Mouse (Mus musculus) CH12.LX (cell line): ENCODE measurements at regions not wholly inside any gene's neighbourhood (a gene's known extent, or its start where the extent isn't known, plus 50 kb on each side); places are given as distances from the start of the nearest gene placed in this dataset.
A peak's percentile ranks its signal among the peaks of the same experiment; 100 is the strongest.

Source experiments
- DNase-seq: peaks from one replicate; pipeline ENCODE4 v3.0.0-alpha.2; 2013; ENCODE audit errors: extremely low read depth
- H3K27ac ChIP-seq: 2 replicates; pipeline ENCODE4 v1.5.1; 2012; ENCODE audit warnings: low read depth, mild to moderate bottlenecking, control low read depth, moderate library complexity; ENCODE audit not compliant: insufficient read depth
- H3K27me3 ChIP-seq: replicated peaks from 2 replicates; pipeline ENCODE3; 2012; ENCODE audit warnings: inconsistent platforms
- H3K36me3 ChIP-seq, 2 experiments: replicated peaks in 1 of 2; 2 replicates each; pipeline versions ENCODE3 to v1.6.1; 2012; ENCODE audit warnings: inconsistent platforms in 1 of 2, low read length in 1 of 2, mild to moderate bottlenecking in 1 of 2, mixed read lengths in 1 of 2, moderate library complexity in 1 of 2; ENCODE audit not compliant: control insufficient read depth in 1 of 2, insufficient read depth in 1 of 2
- H3K4me1 ChIP-seq, 2 experiments: 2 replicates each; pipeline ENCODE4 v1.6.1; 2012; ENCODE audit warnings: inconsistent platforms in 1 of 2, moderate library complexity in 1 of 2; ENCODE audit not compliant: insufficient read depth in 2 of 2, control insufficient read depth in 1 of 2
- H3K4me2 ChIP-seq: 2 replicates; pipeline ENCODE4 v1.6.1; 2012; ENCODE audit warnings: low read depth, mild to moderate bottlenecking, control low read depth; ENCODE audit not compliant: poor library complexity, insufficient read depth, severe bottlenecking
- H3K4me3 ChIP-seq, 3 experiments: fragments of 150-350 bp in 1 of 3; sonication (generic) in 1 of 3; replicated peaks in 1 of 3; 2 replicates each; pipeline versions ENCODE3 to v1.5.1; 2011 to 2012; ENCODE audit warnings: low read depth in 2 of 3, low read length in 2 of 3, mild to moderate bottlenecking in 2 of 3, moderate library complexity in 2 of 3, control low read depth in 1 of 3, improper control_type of control experiment in 1 of 3, inconsistent platforms in 1 of 3, mixed read lengths in 1 of 3; ENCODE audit not compliant: poor library complexity in 1 of 3
- H3K79me2 ChIP-seq: replicated peaks from 2 replicates; pipeline ENCODE4 v1.6.1; 2012; ENCODE audit warnings: mild to moderate bottlenecking, moderate library complexity; ENCODE audit not compliant: control insufficient read depth, poor library complexity, insufficient read depth, severe bottlenecking; ENCODE audit errors: extremely low read depth
- H3K9ac ChIP-seq: 2 replicates; pipeline ENCODE4 v1.6.1; 2012; ENCODE audit warnings: low read depth, mild to moderate bottlenecking, control low read depth, moderate library complexity; ENCODE audit not compliant: insufficient read depth
- H3K9me3 ChIP-seq: replicated peaks from 2 replicates; pipeline ENCODE3; 2012; ENCODE audit warnings: low read length, inconsistent platforms, mixed read lengths
- BHLHE40 ChIP-seq: IDR thresholded peaks from 2 replicates; pipeline ENCODE4 v1.6.1; 2011; ENCODE audit warnings: mild to moderate bottlenecking, low read depth, low read length, improper control_type of control experiment
- CHD1 ChIP-seq: IDR thresholded peaks from 2 replicates; pipeline ENCODE4 v1.6.1; 2012; ENCODE audit warnings: low read depth, low read length, improper control_type of control experiment, inconsistent platforms
- CHD2 ChIP-seq: IDR thresholded peaks from 2 replicates; pipeline ENCODE4 v1.6.1; 2011; ENCODE audit warnings: low read length, improper control_type of control experiment
- CTCF ChIP-seq, 2 experiments: IDR thresholded peaks in 1 of 2; conservative IDR thresholded peaks in 1 of 2; 2 replicates each; pipeline ENCODE4 v1.5.1; 2011 to 2012; ENCODE audit warnings: low read depth in 2 of 2, low read length in 2 of 2, improper control_type of control experiment in 1 of 2, inconsistent platforms in 1 of 2, mild to moderate bottlenecking in 1 of 2, moderate library complexity in 1 of 2
- ELF1 ChIP-seq: IDR thresholded peaks from 2 replicates; pipeline ENCODE4 v1.6.1; 2014; ENCODE audit warnings: low read depth, mild to moderate bottlenecking, inconsistent platforms, low read length, improper control_type of control experiment
- GABPA ChIP-seq: IDR thresholded peaks from 2 replicates; pipeline ENCODE4 v1.6.1; 2012; ENCODE audit warnings: low read depth, low read length, improper control_type of control experiment, inconsistent platforms; ENCODE audit not compliant: insufficient replicate concordance
- HCFC1 ChIP-seq: IDR thresholded peaks from 2 replicates; pipeline ENCODE4 v1.6.1; 2012; ENCODE audit warnings: low read depth, mild to moderate bottlenecking, inconsistent platforms, low read length, improper control_type of control experiment
- IRF4 ChIP-seq: IDR thresholded peaks from 2 replicates; pipeline ENCODE4 v1.6.1; 2014; ENCODE audit warnings: low read depth, mild to moderate bottlenecking, inconsistent platforms, low read length, improper control_type of control experiment
- MAFK ChIP-seq: IDR thresholded peaks from 2 replicates; pipeline ENCODE4 v1.6.1; 2011; ENCODE audit warnings: low read length, improper control_type of control experiment; ENCODE audit not compliant: insufficient replicate concordance
- MAX ChIP-seq: IDR thresholded peaks from 2 replicates; pipeline ENCODE4 v1.6.1; 2011; ENCODE audit warnings: low read length, improper control_type of control experiment
- MXI1 ChIP-seq: IDR thresholded peaks from 2 replicates; pipeline ENCODE4 v1.6.1; 2011; ENCODE audit warnings: mild to moderate bottlenecking, low read depth, low read length, improper control_type of control experiment
- NELFE ChIP-seq: IDR thresholded peaks from 2 replicates; pipeline ENCODE4 v1.6.1; 2011; ENCODE audit warnings: low read depth, low read length, improper control_type of control experiment
- NRF1 ChIP-seq: IDR thresholded peaks from 2 replicates; pipeline ENCODE4 v1.6.1; 2014; ENCODE audit warnings: low read depth, mild to moderate bottlenecking, inconsistent platforms, low read length, improper control_type of control experiment, moderate library complexity
- PAX5 ChIP-seq: IDR thresholded peaks from 2 replicates; pipeline ENCODE4 v1.6.1; 2012; ENCODE audit warnings: low read length, inconsistent platforms, mixed read lengths
- RAD21 ChIP-seq: IDR thresholded peaks from 2 replicates; pipeline ENCODE4 v1.6.1; 2011; ENCODE audit warnings: low read depth, mild to moderate bottlenecking, low read length, improper control_type of control experiment, moderate library complexity
- SIN3A ChIP-seq: IDR thresholded peaks from 2 replicates; pipeline ENCODE4 v1.6.1; 2012; ENCODE audit warnings: low read length, improper control_type of control experiment, inconsistent platforms
- SMC3 ChIP-seq: IDR thresholded peaks from 2 replicates; pipeline ENCODE4 v1.6.1; 2011; ENCODE audit warnings: low read depth, low read length, improper control_type of control experiment
- TBP ChIP-seq: conservative IDR thresholded peaks from 2 replicates; pipeline ENCODE4 v1.6.1; 2011; ENCODE audit warnings: low read depth, low read length, improper control_type of control experiment
- ZC3H11A ChIP-seq: IDR thresholded peaks from 2 replicates; pipeline ENCODE4 v1.6.1; 2012; ENCODE audit warnings: low read depth, mild to moderate bottlenecking, inconsistent platforms, low read length, improper control_type of control experiment
- ZMIZ1 ChIP-seq: IDR thresholded peaks from 2 replicates; pipeline ENCODE4 v1.6.1; 2012; ENCODE audit warnings: low read depth, mild to moderate bottlenecking, inconsistent platforms, low read length, improper control_type of control experiment
- dilution Hi-C: fragments of 300-500 bp; cut with MboI; formaldehyde crosslinking; loops from 2 replicates; pipeline ENCODE4 v1.14.3; 2020; ENCODE audit warnings: low sequenced_read_pairs; ENCODE audit not compliant: extremely low pct_unique_long_range_greater_than_20kb, extremely low pct_ligation_motif_present
- in situ Hi-C: fragments of 300-500 bp; cut with MboI; formaldehyde crosslinking; loops from 3 replicates; pipeline ENCODE4 v1.14.3; 2019; ENCODE audit warnings: low sequenced_read_pairs, low pct_ligation_motif_present, low pct_unique_long_range_greater_than_20kb, mixed read lengths

DNA sequence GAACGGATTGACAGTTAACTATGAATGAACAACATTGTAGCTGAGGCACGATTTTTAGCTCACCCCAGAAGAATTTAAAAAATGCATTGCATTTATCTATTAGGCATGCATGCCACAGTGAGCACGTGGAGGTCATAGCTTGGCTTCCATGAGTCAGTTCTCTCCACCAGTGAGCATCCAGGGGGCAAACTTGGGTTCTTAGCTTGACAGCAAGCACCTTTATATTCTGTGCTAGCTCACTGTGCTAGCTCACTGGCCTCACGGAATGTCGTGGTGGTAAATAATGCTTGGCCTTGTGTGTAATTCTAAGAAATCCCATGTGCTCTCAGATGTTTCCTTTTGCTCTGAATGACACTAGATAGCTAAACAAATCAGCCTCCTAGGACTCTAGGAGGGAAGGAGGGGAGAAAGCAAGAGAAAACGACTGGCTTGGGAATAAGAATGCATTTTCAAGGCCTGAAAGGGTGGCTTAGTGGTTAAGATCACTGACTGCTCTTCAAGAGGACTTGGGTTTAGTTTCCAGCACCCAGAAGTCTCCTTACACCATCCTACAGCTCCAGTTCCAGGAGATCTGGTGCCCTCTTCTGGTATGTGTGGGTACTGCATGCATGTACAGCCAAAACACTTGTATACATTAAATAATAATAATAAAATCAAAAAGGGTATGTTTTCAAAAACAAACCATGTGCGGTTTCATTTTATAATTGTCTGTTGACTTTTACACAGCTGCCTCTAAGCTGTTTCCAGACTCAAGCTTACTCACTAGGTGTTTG is 485.3 kb downstream of the Adam3 start:
- H3K4me1 ChIP-seq, result no peaks in the 10 kb centered on the region
- H3K27ac ChIP-seq, result no peak overlapping the region
- TF ChIP-seq MXI1 (no peak), SIN3A (no peak), HCFC1 (no peak), ZC3H11A (no peak), NRF1 (no peak), CTCF (conservative IDR thresholded peaks at IDR 0.05 in 1 of 2, IDR thresholded peaks at IDR 0.05 in 1 of 2; ENCODE audit: low read depth in 2 of 2, low read length in 2 of 2) (peak in 1 of 2 experiments; percentile 12; a peak in 2 of 4 replicates)
- no peak overlapping the region for H3K9ac ChIP-seq
- dilution Hi-C loops, result no loop called here
- no peaks in the 10 kb centered on the region for H3K36me3 ChIP-seq
- DNase-seq, result peak; percentile 0
- no peaks in the 10 kb centered on the region for H3K79me2 ChIP-seq
- H3K27me3 ChIP-seq, result no peaks in the 10 kb centered on the region
- no peak overlapping the region for H3K4me2 ChIP-seq
- no peak overlapping the region for H3K4me3 ChIP-seq
- in situ Hi-C loops, result no loop called here
- peaks cover 71% of the 10 kb centered on the region for H3K9me3 ChIP-seq

DNA sequence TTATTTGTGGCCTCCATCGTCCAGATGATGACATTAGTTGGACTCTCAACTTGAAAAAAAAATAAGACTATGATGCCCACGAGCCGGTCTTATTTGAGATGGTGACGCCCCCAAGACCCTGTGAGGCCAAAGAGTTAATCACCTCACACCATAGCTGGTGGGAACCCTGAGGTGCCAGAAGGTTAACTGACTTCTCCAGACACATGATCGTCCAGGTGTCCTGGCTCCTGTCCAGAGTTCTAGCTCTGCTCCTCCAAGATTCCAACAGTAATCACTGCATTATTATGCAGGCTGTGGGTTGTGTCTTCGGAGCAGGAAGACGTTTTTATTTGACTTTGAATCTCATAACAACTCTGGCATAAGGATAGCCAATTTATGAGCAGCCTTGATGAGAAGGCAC is 490.7 kb downstream of the Adam3 start:
- no peak overlapping the region for H3K4me3 ChIP-seq
- no peaks in the 10 kb centered on the region for H3K79me2 ChIP-seq
- TF ChIP-seq NELFE, result no peak
- TF ChIP-seq NRF1, result no peak
- no peak for TF ChIP-seq GABPA
- no peak for TF ChIP-seq ZC3H11A
- no peak for TF ChIP-seq CHD1
- H3K4me1 ChIP-seq, result no peaks in the 10 kb centered on the region
- dilution Hi-C loops (no loop called here), in situ Hi-C loops (no loop called here)
- no peak for DNase-seq
- no peak overlapping the region for H3K9ac ChIP-seq
- H3K36me3 ChIP-seq, result no peaks in the 10 kb centered on the region
- no peaks in the 10 kb centered on the region for H3K27me3 ChIP-seq
- H3K4me2 ChIP-seq, result no peak overlapping the region
- no peak overlapping the region for H3K27ac ChIP-seq
- peaks cover 84% of the 10 kb centered on the region for H3K9me3 ChIP-seq

DNA sequence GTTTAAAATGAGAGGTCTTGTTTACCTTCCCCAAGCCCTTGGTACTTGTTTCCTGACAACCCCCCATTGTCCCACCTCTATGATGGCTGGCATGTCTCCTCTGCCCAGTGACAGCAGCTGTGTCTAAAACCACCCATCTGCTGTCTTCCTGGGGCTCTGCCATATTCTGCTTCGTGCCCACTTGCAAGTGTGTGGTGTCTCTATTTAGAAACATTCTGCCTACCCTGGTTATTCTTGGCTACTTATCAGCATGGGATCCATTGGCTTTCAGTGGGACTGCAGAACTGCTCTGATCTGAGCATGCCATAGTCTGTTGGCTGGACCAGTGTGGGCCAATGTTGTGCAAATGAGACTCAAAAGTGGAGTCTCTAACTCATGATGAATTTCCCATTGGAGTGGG is 497.5 kb downstream of the Adam3 start:
- no peak overlapping the region for H3K27ac ChIP-seq
- H3K36me3 ChIP-seq, result no peaks in the 10 kb centered on the region
- no peak overlapping the region for H3K9ac ChIP-seq
- no peak overlapping the region for H3K4me3 ChIP-seq
- no peaks in the 10 kb centered on the region for H3K79me2 ChIP-seq
- H3K4me2 ChIP-seq, result no peak overlapping the region
- H3K27me3 ChIP-seq, result no peaks in the 10 kb centered on the region
- DNase-seq, result no peak
- no peak for TF ChIP-seq ZMIZ1
- TF ChIP-seq BHLHE40, result no peak
- no peak for TF ChIP-seq ELF1
- TF ChIP-seq CHD2, result no peak
- TF ChIP-seq IRF4, result no peak
- TF ChIP-seq CTCF (conservative IDR thresholded peaks at IDR 0.05 in 1 of 2, IDR thresholded peaks at IDR 0.05 in 1 of 2; ENCODE audit: low read depth in 2 of 2, low read length in 2 of 2), result no peak
- no peak for TF ChIP-seq HCFC1
- TF ChIP-seq RAD21, result no peak
- no peak for TF ChIP-seq MAX
- no peak for TF ChIP-seq SMC3
- TF ChIP-seq PAX5, result no peak
- no peak for TF ChIP-seq TBP
- no peak for TF ChIP-seq MAFK
- in situ Hi-C loops (no loop called here), dilution Hi-C loops (no loop called here)
- H3K4me1 ChIP-seq, result no peaks in the 10 kb centered on the region
- H3K9me3 ChIP-seq, result peaks cover 53% of the 10 kb centered on the region
